Mouse (Mus musculus): ENCODE measurements around the gene Ttc28. TPM values are rescaled to one million over a fixed set of nuclear protein-coding genes. Genes with fewer than 3 reads are reported as not detected.
A peak's percentile ranks its signal among the peaks of the same experiment; 100 is the strongest.

The Ttc28 gene
- polyA plus RNA-seq, 1 experiment from 2014 or later: 3.5 TPM

GRCm38 (mm10) chr5:111264488-111264887, 384.9 kb downstream of the Ttc28 start:
- H3K4me2 ChIP-seq (replicated peaks; ENCODE audit: low read depth): no peak overlapping the region
- H3K9ac ChIP-seq (ENCODE audit: low read length): no peak overlapping the region
- WGBS: 63% methylated on average over 7 of the region's 7 CpGs
- no peak for DNase-seq (ENCODE audit: low spot score)
- no peaks in the 10 kb centered on the region for H3K9me3 ChIP-seq (ENCODE audit: control insufficient read depth, low read length)
- no peaks in the 10 kb centered on the region for H3K27me3 ChIP-seq (ENCODE audit: control insufficient read depth, insufficient read depth, low read length)
- TF ChIP-seq CTCF (IDR thresholded peaks at IDR 0.05; ENCODE audit: low read depth): no peak
- TF ChIP-seq EP300 (optimal IDR thresholded peaks at IDR 0.05): no peak
- H3K4me3 ChIP-seq (ENCODE audit: low read depth, low read length): no peak overlapping the region
- no peak overlapping the region for H3K27ac ChIP-seq (replicated peaks)
- ATAC-seq (ENCODE audit: low FRiP score, low TSS enrichment): no peak
- 0 out of 2 replicates have a peak, but pooled peaks cover 4% of the 10 kb centered on the region for H3K36me3 ChIP-seq (ENCODE audit: control insufficient read depth, insufficient read depth, low read length)
- H3K4me1 ChIP-seq (replicated peaks; ENCODE audit: control insufficient read depth, insufficient read depth): no peaks in the 10 kb centered on the region; the same call in 1 of the 2 replicates

- ATAC-seq (ENCODE audit: low FRiP score, low TSS enrichment) (no peak), DNase-seq (ENCODE audit: low spot score) (no peak)
- Histone ChIP-seq H3K27me3 (ENCODE audit: control insufficient read depth, insufficient read depth, low read length) (no peaks in the 10 kb centered on the region), H3K27ac (replicated peaks) (peak overlapping the region; percentile 40; the same call in 1 of the 2 replicates), H3K9me3 (ENCODE audit: control insufficient read depth, low read length) (no peaks in the 10 kb centered on the region), H3K4me2 (replicated peaks; ENCODE audit: low read depth) (no peak overlapping the region), H3K4me3 (ENCODE audit: low read depth, low read length) (no peak overlapping the region), H3K4me1 (replicated peaks; ENCODE audit: control insufficient read depth, insufficient read depth) (no peaks in the 10 kb centered on the region; the same call in 1 of the 2 replicates), H3K9ac (ENCODE audit: low read length) (no peak overlapping the region), H3K36me3 (ENCODE audit: control insufficient read depth, insufficient read depth, low read length) (0 out of 2 replicates have a peak, but pooled peaks cover 4% of the 10 kb centered on the region)
- WGBS: 95% methylated on average over 5 of the region's 5 CpGs
- TF ChIP-seq EP300 (optimal IDR thresholded peaks at IDR 0.05): no peak
- no peak for TF ChIP-seq CTCF (IDR thresholded peaks at IDR 0.05; ENCODE audit: low read depth)
These were observed 387.1 kb downstream of the Ttc28 start for GRCm38 (mm10) chr5:111266658-111267057.

- 0 out of 2 replicates have a peak overlapping the region, but pooled peaks have one; percentile 40 for H3K27ac ChIP-seq (replicated peaks)
- no peak for DNase-seq (ENCODE audit: low spot score)
These were observed 387.5 kb downstream of the Ttc28 start for GRCm38 (mm10) chr5:111267100-111267499.

GRCm38 (mm10) chr5:111268852-111269251, 389.2 kb downstream of the Ttc28 start:
- WGBS: 36% methylated on average over 2 of the region's 2 CpGs
- no peak for TF ChIP-seq CTCF (IDR thresholded peaks at IDR 0.05; ENCODE audit: low read depth)
- TF ChIP-seq EP300 (optimal IDR thresholded peaks at IDR 0.05): no peak
- no peak for DNase-seq (ENCODE audit: low spot score)

More at GRCm38 (mm10) chr5:111267100-111267499, 387.5 kb downstream of the Ttc28 start:
- H3K9ac ChIP-seq (ENCODE audit: low read length): no peak overlapping the region
- H3K36me3 ChIP-seq (ENCODE audit: control insufficient read depth, insufficient read depth, low read length): 0 out of 2 replicates have a peak, but pooled peaks cover 4% of the 10 kb centered on the region
- H3K4me2 ChIP-seq (replicated peaks; ENCODE audit: low read depth): no peak overlapping the region
- TF ChIP-seq EP300 (optimal IDR thresholded peaks at IDR 0.05): no peak
- no peak overlapping the region for H3K4me3 ChIP-seq (ENCODE audit: low read depth, low read length)
- no peak for ATAC-seq (ENCODE audit: low FRiP score, low TSS enrichment)
- H3K27me3 ChIP-seq (ENCODE audit: control insufficient read depth, insufficient read depth, low read length): no peaks in the 10 kb centered on the region
- no peaks in the 10 kb centered on the region; the same call in 1 of the 2 replicates for H3K4me1 ChIP-seq (replicated peaks; ENCODE audit: control insufficient read depth, insufficient read depth)
- no peaks in the 10 kb centered on the region for H3K9me3 ChIP-seq (ENCODE audit: control insufficient read depth, low read length)
- WGBS: 75% methylated on average over 3 of the region's 3 CpGs

GRCm38 (mm10) chr5:111269613-111270205, 390.1 kb downstream of the Ttc28 start:
- H3K4me1 ChIP-seq (replicated peaks; ENCODE audit: control insufficient read depth, insufficient read depth): no peaks in the 10 kb centered on the region
- ATAC-seq (ENCODE audit: low FRiP score, low TSS enrichment): no peak
- TF ChIP-seq EP300 (optimal IDR thresholded peaks at IDR 0.05) (no peak), CTCF (IDR thresholded peaks at IDR 0.05; ENCODE audit: low read depth) (peak; percentile 98)

More at GRCm38 (mm10) chr5:111268852-111269251, 389.2 kb downstream of the Ttc28 start:
- Histone ChIP-seq H3K4me3 (ENCODE audit: low read depth, low read length) (no peak overlapping the region), H3K9me3 (ENCODE audit: control insufficient read depth, low read length) (no peaks in the 10 kb centered on the region), H3K36me3 (ENCODE audit: control insufficient read depth, insufficient read depth, low read length) (0 out of 2 replicates have a peak, but pooled peaks cover 4% of the 10 kb centered on the region), H3K27ac (replicated peaks) (no peak overlapping the region), H3K27me3 (ENCODE audit: control insufficient read depth, insufficient read depth, low read length) (no peaks in the 10 kb centered on the region), H3K9ac (ENCODE audit: low read length) (no peak overlapping the region), H3K4me1 (replicated peaks; ENCODE audit: control insufficient read depth, insufficient read depth) (no peaks in the 10 kb centered on the region), H3K4me2 (replicated peaks; ENCODE audit: low read depth) (no peak overlapping the region)
- ATAC-seq (ENCODE audit: low FRiP score, low TSS enrichment): no peak

More at GRCm38 (mm10) chr5:111269613-111270205, 390.1 kb downstream of the Ttc28 start:
- H3K9ac ChIP-seq (ENCODE audit: low read length): no peak overlapping the region
- H3K4me3 ChIP-seq (ENCODE audit: low read depth, low read length): no peak overlapping the region
- H3K36me3 ChIP-seq (ENCODE audit: control insufficient read depth, insufficient read depth, low read length): 0 out of 2 replicates have a peak, but pooled peaks cover 4% of the 10 kb centered on the region
- peak; percentile 83 for DNase-seq (ENCODE audit: low spot score)
- WGBS: 58% methylated on average over 6 of the region's 6 CpGs
- no peak overlapping the region for H3K4me2 ChIP-seq (replicated peaks; ENCODE audit: low read depth)
- H3K9me3 ChIP-seq (ENCODE audit: control insufficient read depth, low read length): no peaks in the 10 kb centered on the region
- H3K27ac ChIP-seq (replicated peaks): no peak overlapping the region
- H3K27me3 ChIP-seq (ENCODE audit: control insufficient read depth, insufficient read depth, low read length): no peaks in the 10 kb centered on the region

Data from stomach, postnatal 0 days (tissue).